9 mouse cellular contexts compared by ENCODE assay signal in the genomic region with DNA sequence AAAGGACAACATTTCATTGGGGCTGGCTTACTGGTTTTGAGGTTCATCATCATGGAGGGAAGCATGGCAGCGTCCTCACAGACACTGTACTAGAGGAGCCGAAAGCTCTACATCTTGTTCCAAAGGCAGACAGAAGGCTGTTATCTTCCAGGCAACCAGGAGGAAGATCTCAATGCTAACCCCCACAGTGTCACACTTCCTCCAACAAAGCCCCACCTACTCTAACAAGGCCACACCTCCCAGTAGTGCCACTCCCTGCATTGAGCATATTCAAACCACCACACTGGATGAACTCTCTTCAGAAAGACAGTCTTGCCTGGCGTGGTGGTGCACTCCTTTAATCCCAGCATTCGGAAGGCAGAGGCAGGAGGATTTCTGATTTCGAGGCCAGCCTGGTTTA. TPM values are rescaled to one million over a fixed set of nuclear protein-coding genes. Genes with fewer than 3 reads are reported as not detected.
DNase-seq lines count a peak whose midpoint lies in the region; ATAC-seq and TF ChIP-seq lines count a peak whose summit lies in the region.
"Had no signal": no experiment of that assay in that cellular context is flagged by ENCODE, and none has a peak within 500 bp of the region (broad histone marks: within the 10 kb centered on the region; RNA-seq: fewer than 3 reads in every experiment).

No protein-coding gene starts in this region.

- H3K4me3 ChIP-seq in ES-E14 (ENCODE audit: insufficient read depth in 1 of 2, low read depth in 1 of 2, low read length in 2 of 2, poor library complexity in 1 of 2, severe bottlenecking in 1 of 2): no peak overlapping the region

- in situ Hi-C loops in ES-E14 (cut with MboI; ENCODE audit: low sequenced_read_pairs in 2 of 2, unreplicated experiment in 2 of 2): no loop called here

- peaks cover 0 to 8% of the 10 kb centered on the region in 2 experiments; a peak in 3 of 4 replicates for H3K4me1 ChIP-seq in ES-E14 (ENCODE audit: control insufficient read depth in 2 of 2, insufficient read depth in 2 of 2, low read length in 2 of 2, poor library complexity in 1 of 2)

- no peak overlapping the region for H3K9ac ChIP-seq in ES-E14 (ENCODE audit: insufficient read depth, low read depth, low read length, poor library complexity, severe bottlenecking)

- intact Hi-C loops in left cerebral cortex, postnatal 10 days (cut with DNase I): no loop called here

- no peaks in the 10 kb centered on the region for H3K36me3 ChIP-seq in ES-E14 (ENCODE audit: control insufficient read depth, insufficient read depth, low read length, poor library complexity, severe bottlenecking)

- ATAC-seq in common myeloid progenitor, adult 5-6 weeks (replicated peaks; ENCODE audit: low read depth, poor library complexity, severe bottlenecking): peak; percentile 89
- peak; percentile 88 for ATAC-seq in megakaryocyte, adult 5-6 weeks (ENCODE audit: poor library complexity, severe bottlenecking)

- H3K27ac ChIP-seq in ES-E14 (ENCODE audit: insufficient read depth, low read depth, low read length, poor library complexity, severe bottlenecking): no peak overlapping the region

- no peaks in the 10 kb centered on the region for H3K9me3 ChIP-seq in ES-E14 (ENCODE audit: control insufficient read depth, insufficient read depth, low read depth, low read length)

- DNase-seq in ES-E14 (ENCODE audit: low read depth, low spot score): peak; percentile 34
- peak; percentile 47 for DNase-seq in thymus, postnatal 25 days
- no peak for DNase-seq in gastrocnemius, postnatal 10 days
- no peak for DNase-seq in embryo, embryonic 10 days (ENCODE audit: low spot score)
- no peak for DNase-seq in left cerebral cortex, postnatal 10 days (ENCODE audit: extremely low spot score in 1 of 2, low spot score in 2 of 2)
- DNase-seq: cerebellum, adult 9-11 months; kidney, adult 11 months had no signal

TF ChIP-seq in ES-E14, 5 proteins besides CTCF, POLR2A, EP300 and RAD21:
- TF ChIP-seq MAFK (IDR thresholded peaks at IDR 0.05; ENCODE audit: insufficient read depth, low read depth, low read length): no peak
- TF ChIP-seq HCFC1 (IDR thresholded peaks at IDR 0.05; ENCODE audit: borderline replicate concordance, insufficient read depth, low read length): no peak
- no peak for TF ChIP-seq ZC3H11A (IDR thresholded peaks at IDR 0.05; ENCODE audit: borderline replicate concordance, low read depth, low read length)
- TF ChIP-seq ZNF384 (IDR thresholded peaks at IDR 0.05; ENCODE audit: low read depth, low read length): no peak
- no peak for TF ChIP-seq CHD2 (IDR thresholded peaks at IDR 0.05; ENCODE audit: low read depth, low read length)

RNA-seq across cellular contexts. Expression of a gene that starts 7.2 kb away (rescaled TPM):
- total RNA-seq in ES-E14 (2012; rRNA removed): 179 and 188 TPM in 2 replicates
- 139 and 161 TPM in 2 replicates for total RNA-seq in common myeloid progenitor, adult 5-6 weeks (2017)
- total RNA-seq in megakaryocyte, adult 5-6 weeks (2015): 56.7 and 60.3 TPM in 2 replicates
- total RNA-seq in megakaryocyte, adult 5-6 weeks (2017): 81.3 and 83.2 TPM in 2 replicates
- total RNA-seq in gastrocnemius, postnatal 10 days (2021): 100 to 1,000 TPM; 122 to 131 TPM
- 100 to 1,000 TPM; 206 to 211 TPM for total RNA-seq in left cerebral cortex, postnatal 10 days (2021)

Comparison
In these comparisons a context has a peak if more than half of its experiments do, and no peak if none do; other contexts are left out.
1. DNase-seq: peak in ES-E14 (single experiment) and thymus, postnatal 25 days (single experiment); none in gastrocnemius, postnatal 10 days (single experiment), embryo, embryonic 10 days (single experiment) and left cerebral cortex, postnatal 10 days (0 of 2).